Mouse (Mus musculus) forebrain, embryonic 15.5 days (tissue): ENCODE results near the gene Ppfibp2. TPM values are rescaled to one million over a fixed set of nuclear protein-coding genes. Genes with fewer than 3 reads are reported as not detected.

Experiments
- ATAC-seq: fragments of 200-750 bp; cut with Nextera tagmentation; replicated peaks from 2 replicates; pipeline ENCODE4 v1.8.0; 2017; ENCODE audit warnings: mild to moderate bottlenecking, moderate TSS enrichment, moderate library complexity
- H3K27ac ChIP-seq: fragments of 300-500 bp; sonication (generic); replicated peaks from 2 replicates; pipeline ENCODE4 v1.5.1; 2015; ENCODE audit warnings: mild to moderate bottlenecking, inconsistent platforms
- H3K27me3 ChIP-seq: fragments of 300-500 bp; sonication (generic); 2 replicates; pipeline ENCODE4 v1.6.1; 2015; ENCODE audit warnings: inconsistent platforms
- H3K36me3 ChIP-seq: fragments of 300-500 bp; sonication (generic); 2 replicates; pipeline ENCODE4 v1.6.1; 2015; ENCODE audit warnings: mild to moderate bottlenecking, inconsistent platforms
- H3K4me1 ChIP-seq: fragments of 300-500 bp; sonication (generic); 2 replicates; pipeline ENCODE4 v1.6.1; 2015; ENCODE audit warnings: inconsistent platforms
- H3K4me2 ChIP-seq: fragments of 300-500 bp; sonication (generic); replicated peaks from 2 replicates; pipeline ENCODE4 v1.6.1; 2015; ENCODE audit warnings: mild to moderate bottlenecking, inconsistent platforms
- H3K4me3 ChIP-seq: fragments of 300-500 bp; sonication (generic); 2 replicates; pipeline ENCODE4 v1.5.1; 2015; ENCODE audit warnings: mild to moderate bottlenecking, inconsistent platforms
- H3K9ac ChIP-seq: fragments of 300-500 bp; sonication (generic); replicated peaks from 2 replicates; pipeline ENCODE4 v1.6.1; 2015; ENCODE audit warnings: mild to moderate bottlenecking, inconsistent platforms
- H3K9me3 ChIP-seq: fragments of 300-500 bp; sonication (generic); 2 replicates; pipeline ENCODE4 v1.6.1; 2016; ENCODE audit warnings: inconsistent platforms
- WGBS: fragments of 180-500 bp; shearing (Covaris S2); methylation state at CpG from one replicate; pipeline ENCODE4 v1.1.7; 2015; ENCODE audit warnings: mixed read lengths; 5-methylcytosine and 5-hydroxymethylcytosine counted together
- polyA plus RNA-seq: library from polyadenylated mRNA; unstranded; fragments of >200 nt; fragmentation: Nextera tagmentation; extraction: Ambion mirVana; gene quantifications from 2 replicates; pipeline ENCODE4 v1.2.1, GENCODE M21; 2015

Ppfibp2 gene
- polyA plus RNA-seq, 1 experiment from 2014 or later, result 1.6 TPM

- Histone ChIP-seq H3K4me2 (no peak overlapping the region), H3K36me3 (no peaks in the 10 kb centered on the region), H3K4me3 (no peak overlapping the region), H3K9me3 (no peaks in the 10 kb centered on the region), H3K27ac (no peak overlapping the region), H3K4me1 (no peaks in the 10 kb centered on the region), H3K9ac (no peak overlapping the region), H3K27me3 (no peaks in the 10 kb centered on the region)
- ATAC-seq, result no peak
- 88% methylated on average over 7 of the region's 7 CpGs for WGBS
Observed at GRCm38 (mm10) chr7:107649990-107650389, 55.0 kb downstream of the Ppfibp2 start.

GRCm38 (mm10) chr7:107651821-107652220 lies 56.8 kb downstream of the Ppfibp2 start:
- no peaks in the 10 kb centered on the region for H3K27me3 ChIP-seq
- H3K36me3 ChIP-seq, result no peaks in the 10 kb centered on the region
- H3K4me2 ChIP-seq, result no peak overlapping the region
- 57% methylated on average over 1 of the region's 1 CpGs for WGBS
- H3K27ac ChIP-seq, result no peak overlapping the region
- H3K4me1 ChIP-seq, result no peaks in the 10 kb centered on the region
- no peak for ATAC-seq
- H3K9ac ChIP-seq, result no peak overlapping the region
- no peaks in the 10 kb centered on the region for H3K9me3 ChIP-seq
- no peak overlapping the region for H3K4me3 ChIP-seq

- H3K9me3 ChIP-seq, result no peaks in the 10 kb centered on the region
- WGBS, result 93% methylated on average over 6 of the region's 6 CpGs
- no peak overlapping the region for H3K4me2 ChIP-seq
- H3K4me3 ChIP-seq, result no peak overlapping the region
- no peak for ATAC-seq
- no peak overlapping the region for H3K9ac ChIP-seq
- H3K27ac ChIP-seq, result no peak overlapping the region
- H3K36me3 ChIP-seq, result no peaks in the 10 kb centered on the region
- H3K4me1 ChIP-seq, result no peaks in the 10 kb centered on the region
- H3K27me3 ChIP-seq, result no peaks in the 10 kb centered on the region
Observed at GRCm38 (mm10) chr7:107656451-107656850, 61.4 kb downstream of the Ppfibp2 start.

GRCm38 (mm10) chr7:107659186-107659918 lies 64.3 kb downstream of the Ppfibp2 start:
- H3K4me2 ChIP-seq, result no peak overlapping the region
- H3K27me3 ChIP-seq, result no peaks in the 10 kb centered on the region
- H3K4me1 ChIP-seq, result no peaks in the 10 kb centered on the region
- no peak overlapping the region for H3K4me3 ChIP-seq
- no peaks in the 10 kb centered on the region for H3K9me3 ChIP-seq
- WGBS, result 81% methylated on average over 8 of the region's 8 CpGs
- H3K9ac ChIP-seq, result no peak overlapping the region
- no peaks in the 10 kb centered on the region for H3K36me3 ChIP-seq
- H3K27ac ChIP-seq, result no peak overlapping the region
- no peak for ATAC-seq

- H3K27me3 ChIP-seq, result no peaks in the 10 kb centered on the region
- no peaks in the 10 kb centered on the region for H3K36me3 ChIP-seq
- H3K4me1 ChIP-seq, result peaks cover 19% of the 10 kb centered on the region
- H3K4me2 ChIP-seq, result no peak overlapping the region
- peak; percentile 68 for ATAC-seq
- H3K27ac ChIP-seq, result no peak overlapping the region
- no peak overlapping the region for H3K4me3 ChIP-seq
- no peaks in the 10 kb centered on the region for H3K9me3 ChIP-seq
- H3K9ac ChIP-seq, result no peak overlapping the region
- WGBS, result 16% methylated on average over 8 of the region's 8 CpGs
Observed at GRCm38 (mm10) chr7:107661189-107661842, 66.3 kb downstream of the Ppfibp2 start.

GRCm38 (mm10) chr7:107661843-107662281 lies 66.9 kb downstream of the Ppfibp2 start:
- no peak overlapping the region for H3K4me3 ChIP-seq
- WGBS, result 56% methylated on average over 5 of the region's 5 CpGs
- no peaks in the 10 kb centered on the region for H3K27me3 ChIP-seq
- ATAC-seq, result no peak
- no peak overlapping the region for H3K27ac ChIP-seq
- H3K36me3 ChIP-seq, result no peaks in the 10 kb centered on the region
- peaks cover 23% of the 10 kb centered on the region for H3K4me1 ChIP-seq
- H3K9me3 ChIP-seq, result no peaks in the 10 kb centered on the region
- H3K9ac ChIP-seq, result no peak overlapping the region
- H3K4me2 ChIP-seq, result no peak overlapping the region

- ATAC-seq, result no peak
- Histone ChIP-seq H3K4me1 (peaks cover 23% of the 10 kb centered on the region), H3K27ac (no peak overlapping the region), H3K36me3 (no peaks in the 10 kb centered on the region), H3K27me3 (no peaks in the 10 kb centered on the region), H3K4me2 (no peak overlapping the region), H3K9ac (no peak overlapping the region), H3K4me3 (no peak overlapping the region), H3K9me3 (no peaks in the 10 kb centered on the region)
- 85% methylated on average over 6 of the region's 6 CpGs for WGBS
Observed at GRCm38 (mm10) chr7:107663621-107664020, 68.6 kb downstream of the Ppfibp2 start.

GRCm38 (mm10) chr7:107664063-107665056 lies 69.4 kb downstream of the Ppfibp2 start:
- Histone ChIP-seq H3K9ac (no peak overlapping the region), H3K27me3 (no peaks in the 10 kb centered on the region), H3K9me3 (no peaks in the 10 kb centered on the region), H3K4me1 (peaks cover 23% of the 10 kb centered on the region), H3K27ac (0 out of 2 replicates have a peak overlapping the region, but pooled peaks have one; percentile 27), H3K36me3 (no peaks in the 10 kb centered on the region), H3K4me3 (no peak overlapping the region), H3K4me2 (no peak overlapping the region)
- peak; percentile 23; the same call in 1 of the 2 replicates for ATAC-seq
- 46% methylated on average over 8 of the region's 8 CpGs for WGBS

GRCm38 (mm10) chr7:107665221-107665585 lies 70.2 kb downstream of the Ppfibp2 start:
- WGBS, result 27% methylated on average over 4 of the region's 4 CpGs
- Histone ChIP-seq H3K9me3 (no peaks in the 10 kb centered on the region), H3K36me3 (no peaks in the 10 kb centered on the region), H3K4me2 (peak overlapping the region; percentile 31), H3K4me1 (peaks cover 23% of the 10 kb centered on the region), H3K27me3 (no peaks in the 10 kb centered on the region), H3K9ac (no peak overlapping the region), H3K4me3 (no peak overlapping the region), H3K27ac (peak overlapping the region; percentile 27)
- peak; percentile 21 for ATAC-seq

GRCm38 (mm10) chr7:107665586-107666261 lies 70.7 kb downstream of the Ppfibp2 start:
- H3K27me3 ChIP-seq, result no peaks in the 10 kb centered on the region
- no peaks in the 10 kb centered on the region for H3K36me3 ChIP-seq
- H3K4me3 ChIP-seq, result peak overlapping the region; percentile 19
- peak overlapping the region; percentile 31 for H3K4me2 ChIP-seq
- peak overlapping the region; percentile 25 for H3K27ac ChIP-seq
- peaks cover 23% of the 10 kb centered on the region for H3K4me1 ChIP-seq
- H3K9me3 ChIP-seq, result no peaks in the 10 kb centered on the region
- H3K9ac ChIP-seq, result peak overlapping the region; percentile 11; the same call in 1 of the 2 replicates
- peak; percentile 47 for ATAC-seq
- 3% methylated on average over 9 of the region's 9 CpGs for WGBS

- Histone ChIP-seq H3K36me3 (no peaks in the 10 kb centered on the region), H3K4me1 (peaks cover 23% of the 10 kb centered on the region), H3K4me3 (peak overlapping the region; percentile 19), H3K4me2 (peak overlapping the region; percentile 31), H3K9ac (peak overlapping the region; percentile 11; the same call in 1 of the 2 replicates), H3K27me3 (no peaks in the 10 kb centered on the region), H3K27ac (peak overlapping the region; percentile 25; the same call in 1 of the 2 replicates), H3K9me3 (no peaks in the 10 kb centered on the region)
- 43% methylated on average over 13 of the region's 13 CpGs for WGBS
- ATAC-seq, result peak; percentile 11; the same call in 1 of the 2 replicates
Observed at GRCm38 (mm10) chr7:107666262-107666902, 71.4 kb downstream of the Ppfibp2 start.
